Mouse (Mus musculus): Measurements from ENCODE around the gene Lpar1.
A peak's percentile ranks its signal among the peaks of the same experiment; 100 is the strongest.
"Not testable (repeated sequence)": the region's sequence is repeated elsewhere in the genome, so short reads cannot be mapped to it uniquely, and the experiment has no call there.

Gene Lpar1

DNA sequence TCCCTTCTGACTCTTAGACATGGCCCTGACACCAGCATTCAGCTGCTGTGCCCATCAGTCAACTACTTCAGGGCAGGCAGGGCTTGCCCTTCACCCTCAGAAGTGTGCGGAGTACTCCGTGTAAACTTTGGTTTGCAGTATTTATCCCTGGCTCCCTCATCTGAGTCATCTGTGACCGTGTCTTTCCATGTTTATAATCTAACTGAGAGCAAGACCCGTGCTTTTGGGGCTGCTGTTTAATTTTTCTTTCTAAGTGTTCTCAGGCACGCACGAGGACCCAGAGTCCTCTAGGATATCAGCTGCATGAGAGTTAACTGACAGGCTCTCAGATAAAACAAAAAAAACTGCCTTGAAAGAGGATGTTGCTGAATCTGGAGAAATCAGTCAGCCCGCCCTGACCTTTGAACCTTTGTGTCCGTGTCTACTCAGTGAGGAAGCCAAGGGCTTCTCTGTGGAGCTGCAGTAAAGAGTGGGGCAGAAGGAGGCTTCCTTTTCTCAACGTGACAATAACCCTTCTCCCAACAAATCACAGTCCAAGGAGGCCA lies 7.7 kb downstream of the Lpar1 start:
- peak; percentile 90 for DNase-seq (ENCODE audit: low spot score)

DNA sequence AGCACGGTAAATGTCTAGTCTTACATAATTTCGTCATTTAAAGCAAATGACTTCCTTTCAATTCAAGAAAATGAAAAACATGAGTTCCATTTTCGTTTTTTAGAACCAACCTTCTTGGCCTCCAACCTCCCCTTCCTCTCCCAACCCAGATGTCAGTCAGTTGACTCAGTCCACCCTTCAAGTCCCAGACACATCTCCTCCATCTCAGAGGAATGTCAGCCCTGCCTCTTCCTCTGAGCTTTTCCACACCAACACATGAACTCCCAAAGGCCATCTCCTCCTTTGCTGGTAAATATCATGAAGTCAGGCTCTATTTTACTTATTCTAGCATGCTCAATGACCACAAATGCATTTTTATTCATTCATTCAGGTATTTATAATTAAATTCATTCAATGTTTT lies 10.5 kb downstream of the Lpar1 start:
- DNase-seq (ENCODE audit: low spot score) = no peak

DNA sequence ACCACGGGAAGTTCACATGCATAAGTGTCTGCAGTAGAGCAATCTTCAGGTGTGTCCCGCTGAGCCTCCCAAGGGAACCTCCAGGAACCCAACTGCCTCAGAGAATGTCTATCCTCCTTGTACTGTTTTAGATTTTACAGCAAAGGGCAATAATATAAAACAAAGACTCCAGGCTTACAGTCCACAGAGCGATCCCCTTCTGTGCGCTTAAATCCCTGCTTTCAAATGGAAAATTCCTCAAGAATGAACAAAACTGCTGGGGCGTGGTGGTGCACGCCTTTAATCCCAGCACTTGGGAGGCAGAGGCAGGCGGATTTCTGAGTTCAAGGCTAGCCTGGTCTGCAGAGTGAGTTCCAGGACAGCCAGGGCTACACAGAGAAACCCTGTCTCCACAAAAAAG lies 11.0 kb downstream of the Lpar1 start:
- not testable (repeated sequence) for DNase-seq (ENCODE audit: low spot score)

DNA sequence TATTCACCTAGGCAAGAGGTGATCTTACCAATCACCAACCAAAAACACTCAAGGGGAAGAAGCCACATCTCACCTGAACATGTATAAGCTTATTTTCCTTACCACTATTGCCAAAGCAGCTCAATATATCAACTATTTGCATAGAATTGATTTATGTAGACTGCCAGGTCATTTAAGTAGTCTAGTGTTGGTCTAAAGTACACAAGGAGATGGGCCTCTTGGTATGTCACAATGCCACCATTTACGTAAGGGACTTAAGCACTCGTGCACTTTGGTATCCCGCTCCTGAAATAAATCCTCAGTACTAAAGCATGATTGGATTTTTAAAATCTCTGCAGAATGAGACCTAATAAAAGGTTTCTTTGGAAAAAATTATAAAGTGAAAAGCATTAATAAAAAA lies 12.9 kb downstream of the Lpar1 start:
- DNase-seq (ENCODE audit: low spot score) = no peak

DNA sequence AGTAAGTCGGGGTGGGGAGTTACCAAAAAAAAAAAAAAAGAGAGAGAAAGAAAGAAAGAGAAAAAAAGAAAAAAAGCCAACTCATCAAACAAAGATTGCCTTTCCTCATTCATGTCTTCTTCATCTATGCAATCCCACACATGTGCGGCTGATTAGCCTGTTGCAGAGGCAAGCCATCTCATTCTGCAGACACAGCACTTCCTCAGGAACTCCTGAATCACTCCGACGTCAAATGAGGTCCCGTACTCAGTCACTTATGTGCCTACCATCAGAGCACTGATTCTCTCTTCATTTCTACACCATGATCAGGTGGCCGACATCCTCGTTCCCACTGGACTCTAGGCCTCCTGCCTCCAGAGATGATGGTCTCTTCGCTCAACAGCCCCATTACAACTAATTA lies 13.3 kb downstream of the Lpar1 start:
- DNase-seq (ENCODE audit: low spot score) = no peak

DNA sequence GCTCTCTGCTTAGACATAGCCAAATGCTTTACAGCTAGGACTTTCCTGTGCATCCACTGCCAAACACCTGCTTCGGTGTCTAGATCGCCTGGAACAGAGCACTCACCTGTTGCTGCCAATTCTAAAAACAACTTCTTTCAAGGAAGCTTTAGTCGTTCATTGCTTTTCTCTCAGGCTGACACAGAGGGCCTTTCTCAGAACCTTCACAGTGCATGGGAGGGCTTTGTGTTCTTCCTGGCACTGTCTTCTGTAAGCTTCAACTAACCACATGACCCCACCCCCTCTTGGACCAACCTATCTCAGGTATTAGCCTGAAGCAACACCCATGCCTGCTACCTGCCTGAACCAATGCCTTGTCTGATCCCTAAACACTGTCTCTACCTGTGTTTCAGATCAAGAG lies 15.0 kb downstream of the Lpar1 start:
- no peak for DNase-seq (ENCODE audit: low spot score)

DNA sequence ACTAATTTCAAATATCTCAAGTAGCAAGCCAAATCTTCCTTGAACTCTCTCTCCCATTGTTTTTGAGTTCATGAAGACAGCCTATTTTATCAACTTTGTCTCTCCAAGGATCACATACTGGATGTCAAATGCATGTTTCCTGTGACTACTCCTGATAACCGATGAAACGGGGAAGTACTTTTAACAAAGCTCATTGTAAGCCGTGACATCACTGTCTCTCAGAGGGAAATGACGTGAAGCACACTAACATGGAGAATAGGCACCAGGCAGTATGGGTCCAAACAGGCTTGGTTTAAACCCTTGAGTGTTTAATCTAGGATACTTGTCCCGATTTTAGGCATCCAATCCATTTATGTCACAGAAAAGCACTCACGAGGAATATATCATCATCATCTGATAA lies 17.9 kb downstream of the Lpar1 start:
- DNase-seq (ENCODE audit: low spot score) = no peak

DNA sequence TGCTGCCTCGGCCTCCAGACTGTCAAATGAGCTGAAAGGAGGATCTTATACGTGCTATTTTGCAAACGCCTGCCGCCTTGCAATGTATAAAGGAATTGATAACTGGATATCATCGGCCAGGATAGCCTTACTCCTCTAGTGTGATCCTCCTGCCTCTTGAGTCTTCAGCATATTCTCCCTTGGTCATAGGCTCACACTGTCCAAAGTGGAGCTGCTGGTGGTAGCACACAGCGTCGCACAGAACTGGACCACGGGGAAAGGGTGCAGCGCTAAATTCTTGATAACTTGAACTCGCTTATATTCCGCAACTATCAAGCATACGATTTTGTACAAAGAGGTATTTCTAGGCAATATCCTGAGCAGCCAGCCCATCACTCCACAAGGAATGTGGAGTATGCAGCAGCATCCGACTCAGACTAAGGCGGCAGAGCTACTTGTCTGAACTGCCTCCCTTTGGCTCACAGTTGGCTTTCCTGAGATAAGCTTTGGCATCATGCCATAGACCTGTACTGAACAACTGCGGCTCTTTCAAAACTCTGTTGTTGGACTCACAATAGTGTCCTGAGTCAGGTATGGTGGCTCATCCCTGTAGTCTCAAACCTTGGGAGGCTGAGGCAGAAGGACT lies 18.9 kb downstream of the Lpar1 start:
- DNase-seq (ENCODE audit: low spot score) = no peak

DNA sequence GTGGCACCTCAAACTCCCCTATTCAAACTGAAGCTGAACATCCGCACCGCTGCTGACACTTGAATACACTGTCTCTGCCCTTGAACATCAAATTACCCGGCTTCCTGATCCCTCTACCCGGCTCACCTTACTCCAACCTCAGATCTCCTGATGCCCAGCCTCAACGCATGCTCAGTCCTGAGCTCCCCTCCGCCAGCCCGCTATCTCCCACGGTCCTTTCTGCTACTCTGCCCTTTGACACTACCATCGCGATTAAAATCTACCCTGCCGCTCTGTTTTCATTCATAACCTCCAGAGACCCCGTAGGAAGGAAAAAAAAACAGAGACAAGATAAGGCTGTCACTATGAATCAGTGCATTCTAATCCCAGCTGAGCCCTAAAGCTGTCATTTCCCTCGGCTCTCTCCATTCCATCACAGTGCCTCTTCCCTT lies 19.5 kb downstream of the Lpar1 start:
- DNase-seq (ENCODE audit: low spot score) = peak; percentile 76

DNA sequence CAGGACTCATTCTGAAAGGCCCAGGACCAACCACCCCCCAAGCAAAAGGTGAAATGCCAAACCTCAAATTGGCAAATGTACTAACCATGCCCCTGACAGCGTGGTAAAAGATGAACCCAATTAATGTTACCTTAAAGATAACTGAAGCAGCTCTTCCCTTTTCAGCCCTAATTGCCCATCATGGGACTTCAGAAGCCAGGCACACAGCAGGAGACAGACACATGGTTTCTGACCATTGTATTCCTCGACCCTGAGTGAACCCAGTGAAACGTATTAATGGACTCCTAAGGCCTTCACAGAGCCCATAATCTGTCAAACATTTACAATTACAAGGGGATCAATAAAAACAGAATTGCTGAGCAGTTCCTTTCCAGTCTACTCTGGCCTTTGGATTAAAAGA lies 20.2 kb downstream of the Lpar1 start:
- DNase-seq (ENCODE audit: low spot score) = no peak

DNA sequence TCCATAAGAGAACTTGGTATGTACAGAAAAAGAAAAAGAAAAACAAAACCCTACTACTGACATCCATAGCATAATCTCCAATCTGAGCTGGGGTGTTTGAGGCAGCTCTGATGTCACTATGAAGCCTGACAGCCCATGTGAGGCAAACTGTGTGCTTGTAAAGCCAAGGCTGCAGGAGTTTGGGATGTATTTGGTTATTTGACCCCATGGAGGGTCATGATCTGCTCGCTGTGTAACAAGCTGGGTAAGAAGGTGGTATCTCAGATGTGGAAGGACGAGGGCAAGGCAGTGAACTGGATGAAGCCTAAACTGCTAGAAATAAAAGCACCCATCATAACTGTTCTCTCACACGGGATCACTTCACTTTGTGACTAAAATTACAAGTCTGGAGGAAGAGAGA lies 21.4 kb downstream of the Lpar1 start:
- DNase-seq (ENCODE audit: low spot score) = no peak

DNA sequence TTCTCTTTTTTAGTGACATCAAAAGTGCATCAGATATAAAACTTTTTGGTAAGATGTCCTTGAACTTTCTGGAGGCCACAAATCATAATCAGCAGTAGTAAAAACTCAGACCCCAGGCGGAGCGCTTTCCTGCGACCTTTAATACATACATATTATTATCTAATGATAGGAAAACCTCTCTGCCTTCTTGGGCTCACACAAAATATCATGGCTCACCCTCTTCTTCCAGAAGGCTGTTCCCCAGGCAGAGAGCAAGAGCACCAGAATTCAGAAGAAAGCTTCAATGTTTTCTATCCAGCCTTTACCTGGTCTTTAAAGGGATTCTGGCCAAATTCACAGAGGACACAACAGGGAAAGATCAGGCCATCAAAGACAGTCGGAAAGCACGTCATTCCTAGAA lies 23.0 kb downstream of the Lpar1 start:
- DNase-seq (ENCODE audit: low spot score) = no peak

DNA sequence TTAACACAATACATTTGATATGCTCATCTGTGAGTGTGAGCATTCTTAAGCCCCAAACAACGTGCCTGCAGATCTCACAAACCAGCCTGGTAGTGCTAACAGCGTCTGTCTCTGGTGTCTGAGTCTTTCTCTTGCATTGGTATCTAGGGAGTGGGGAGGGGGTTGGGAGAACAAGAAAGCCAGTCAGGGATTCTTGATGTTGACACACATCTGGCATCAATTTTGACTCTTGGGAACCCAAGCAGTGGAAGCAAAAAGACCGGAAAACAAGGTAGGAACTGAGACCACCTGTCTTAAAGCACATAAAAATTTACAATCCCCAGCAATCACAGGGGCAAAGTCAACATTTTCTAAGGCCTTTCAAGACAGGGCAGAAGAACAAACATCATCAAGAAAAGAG lies 23.4 kb downstream of the Lpar1 start:
- DNase-seq (ENCODE audit: low spot score) = no peak

DNA sequence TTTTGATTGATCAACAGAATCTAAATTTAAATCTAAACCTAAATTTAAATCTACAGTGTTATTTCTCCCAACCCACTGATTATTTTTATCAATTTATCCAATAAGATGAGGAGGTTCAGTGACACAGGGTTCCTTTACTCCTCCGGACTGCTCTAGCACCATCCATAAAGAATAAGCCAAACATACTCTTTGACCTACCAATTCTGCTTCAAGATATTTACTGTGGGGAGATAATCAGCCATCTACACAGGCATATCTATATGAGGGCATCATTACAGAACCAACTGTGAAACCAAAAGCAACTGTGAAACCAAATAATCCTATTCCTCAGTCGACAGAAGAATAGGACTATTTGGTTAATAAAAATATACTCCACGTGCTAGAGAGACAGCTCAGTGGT lies 25.8 kb downstream of the Lpar1 start:
- no peak for DNase-seq (ENCODE audit: low spot score)

DNA sequence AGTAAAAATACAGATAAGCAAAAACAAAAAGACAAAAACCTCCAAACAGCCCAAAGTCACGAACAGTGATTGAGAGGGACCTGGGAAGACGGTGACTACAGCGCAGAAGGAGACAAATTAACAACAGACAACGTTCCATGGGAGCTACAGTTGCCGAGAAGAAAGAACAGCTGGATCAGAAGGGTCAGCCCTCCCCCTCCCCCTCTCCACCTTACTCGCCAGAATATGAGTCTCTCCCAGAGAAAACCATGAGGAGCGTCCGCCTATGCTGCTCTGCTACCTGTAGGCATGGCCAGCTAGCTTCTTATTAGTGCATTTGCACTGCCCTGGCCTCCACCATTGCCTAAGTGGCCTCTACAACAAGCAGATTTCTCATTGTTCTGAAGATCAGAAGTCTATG lies 32.6 kb downstream of the Lpar1 start:
- no peak for DNase-seq (ENCODE audit: low spot score)

DNA sequence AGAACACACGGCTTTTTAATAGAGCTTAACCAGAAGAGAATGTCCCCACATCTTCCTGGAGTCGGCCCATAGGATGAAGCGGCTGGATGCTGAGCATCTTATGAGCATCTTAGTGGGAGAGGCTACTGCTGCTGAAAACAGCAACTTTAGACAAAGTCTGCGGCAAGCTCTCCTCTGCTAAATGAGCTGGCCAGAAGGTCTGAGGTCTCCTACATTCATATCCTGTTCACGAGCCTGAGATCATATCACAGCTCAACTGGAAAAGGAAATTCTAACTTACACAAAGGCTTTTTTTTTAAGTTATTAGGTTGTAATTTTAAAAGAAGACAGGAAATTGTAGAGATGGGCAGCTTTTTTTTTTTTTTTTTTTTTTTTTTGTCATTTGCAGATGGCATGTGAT lies 33.2 kb downstream of the Lpar1 start:
- no peak for DNase-seq (ENCODE audit: low spot score)

DNA sequence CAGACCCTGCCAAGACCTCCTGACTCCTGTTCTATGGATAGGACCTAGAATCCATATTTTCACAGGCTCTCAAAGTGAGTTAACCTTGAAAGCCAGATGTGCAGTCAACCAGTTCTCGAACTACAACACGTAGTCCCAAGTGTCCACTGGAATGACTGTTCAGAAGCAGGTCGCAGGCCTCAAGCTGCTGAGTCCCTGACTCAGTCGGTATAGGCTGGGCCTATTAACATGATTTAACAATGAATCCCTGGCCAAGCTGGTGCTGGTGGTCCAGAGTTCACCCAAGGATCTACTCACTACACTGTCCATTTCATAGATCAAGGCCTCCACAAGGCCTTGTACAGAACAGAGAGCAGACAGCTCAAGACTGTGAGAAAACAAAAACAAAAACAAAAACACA lies 33.8 kb downstream of the Lpar1 start:
- no peak for DNase-seq (ENCODE audit: low spot score)

DNA sequence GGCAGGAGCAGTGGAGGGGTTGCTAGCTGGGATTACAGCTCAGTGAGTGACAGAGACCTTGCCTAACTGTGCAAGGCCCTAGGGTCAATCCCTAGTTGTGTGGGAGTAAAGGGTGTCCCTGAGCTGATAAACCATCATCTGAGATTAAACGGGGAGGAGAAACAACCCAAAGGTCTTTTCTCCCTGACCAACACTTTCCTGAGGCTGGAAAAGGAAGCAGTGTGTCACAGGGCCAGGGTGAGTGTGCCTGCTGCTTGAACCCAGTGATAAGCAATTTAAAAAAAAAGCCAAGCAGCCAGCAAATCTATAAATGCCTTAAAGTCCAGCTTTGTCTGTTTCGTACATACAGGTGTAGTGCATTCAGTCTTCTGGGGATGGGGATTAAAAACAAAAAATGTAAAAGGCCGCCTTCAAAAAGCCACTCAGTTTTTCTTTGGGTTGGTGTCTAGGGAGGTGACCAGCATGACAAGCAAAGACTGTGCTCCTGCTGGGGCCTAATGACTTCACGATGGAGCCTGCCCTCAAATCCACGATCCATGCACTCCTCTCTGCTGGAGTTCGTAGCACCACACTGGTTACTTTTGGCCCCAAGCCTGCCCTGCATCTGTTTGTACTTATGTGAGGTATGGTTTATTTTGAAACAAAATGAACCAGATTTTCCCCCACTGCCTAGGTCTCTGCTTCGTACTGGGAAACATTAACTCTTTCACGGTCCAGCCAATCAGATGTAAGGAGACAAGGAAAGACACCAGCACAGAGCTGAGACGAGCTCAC lies 35.3 kb downstream of the Lpar1 start:
- DNase-seq (ENCODE audit: low spot score) = no peak

DNA sequence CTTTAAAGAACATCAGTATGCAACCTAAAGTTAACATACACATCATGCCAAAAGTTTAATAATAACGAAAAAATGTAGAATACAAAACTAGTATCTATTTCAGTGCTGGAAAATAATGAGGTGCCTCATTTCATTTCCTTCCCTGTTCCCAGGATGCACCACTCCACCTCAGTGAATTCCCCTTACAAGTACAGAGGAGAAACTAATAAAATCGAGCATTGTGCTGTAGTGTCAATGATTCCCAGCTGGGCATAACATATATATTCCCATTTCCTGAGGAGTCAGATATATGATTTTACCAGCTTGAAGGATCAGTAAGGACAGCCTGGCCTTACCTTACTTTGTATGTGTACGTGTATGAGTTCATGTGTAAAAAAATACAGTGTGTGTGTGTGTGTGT lies 36.9 kb downstream of the Lpar1 start:
- no peak for DNase-seq (ENCODE audit: low spot score)

DNA sequence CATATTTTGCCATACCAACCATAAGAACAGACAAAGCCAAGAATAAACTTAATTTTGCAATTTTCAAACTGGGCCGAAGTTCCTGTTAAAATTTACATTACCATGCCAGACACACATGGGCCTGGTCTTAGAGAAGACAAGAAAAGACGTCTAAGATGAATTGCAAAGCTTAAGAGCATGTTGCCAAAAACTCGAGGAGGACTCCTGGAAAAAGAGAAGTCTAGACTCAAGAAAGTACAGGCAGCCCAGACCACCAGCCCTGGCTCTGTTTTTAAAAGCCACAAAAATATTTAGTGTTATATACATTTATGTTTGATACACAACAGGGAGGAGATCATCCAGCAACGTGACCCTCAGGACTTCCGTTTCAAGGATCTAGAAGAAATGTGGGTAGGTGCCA lies 37.5 kb downstream of the Lpar1 start:
- DNase-seq (ENCODE audit: low spot score) = no peak

DNA sequence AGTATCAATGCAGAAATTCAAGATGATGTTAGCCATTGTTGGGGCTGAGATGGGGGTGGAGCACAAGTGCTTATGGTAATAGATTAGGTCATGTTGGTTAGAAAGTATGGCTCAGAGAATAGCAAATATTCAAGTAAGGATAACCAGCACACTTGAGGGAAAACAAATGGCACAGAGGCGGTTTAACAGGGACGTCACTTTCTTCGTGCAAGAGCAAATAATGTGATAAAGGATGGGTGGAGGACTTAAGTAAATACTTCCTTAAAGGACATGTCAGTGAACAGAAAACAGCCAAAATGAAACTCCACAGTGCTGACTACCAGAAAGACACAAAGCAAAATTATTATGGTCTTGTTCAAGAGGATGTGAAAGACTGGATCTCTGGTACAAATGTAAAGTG lies 42.1 kb downstream of the Lpar1 start:
- no peak for DNase-seq (ENCODE audit: low spot score)

DNA sequence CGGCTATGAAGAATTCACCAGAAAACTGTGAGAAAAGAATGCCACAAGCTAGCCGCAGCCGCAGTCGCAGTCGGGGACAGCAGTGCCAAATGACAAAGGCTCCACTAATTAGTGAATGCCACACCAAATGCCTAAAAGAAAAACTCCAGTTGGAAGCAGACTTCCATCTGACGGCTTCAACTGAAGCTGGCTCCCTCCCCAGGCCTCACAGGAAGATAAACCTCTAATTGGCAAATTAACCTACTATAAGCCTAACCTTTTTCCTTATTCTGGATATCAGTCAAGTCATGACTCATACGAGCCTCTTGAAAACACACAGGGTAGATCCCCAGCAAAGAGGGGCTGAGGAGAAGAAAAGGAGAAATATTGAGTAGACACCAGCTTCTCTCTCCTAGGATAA lies 44.9 kb downstream of the Lpar1 start:
- DNase-seq (ENCODE audit: low spot score) = no peak

DNA sequence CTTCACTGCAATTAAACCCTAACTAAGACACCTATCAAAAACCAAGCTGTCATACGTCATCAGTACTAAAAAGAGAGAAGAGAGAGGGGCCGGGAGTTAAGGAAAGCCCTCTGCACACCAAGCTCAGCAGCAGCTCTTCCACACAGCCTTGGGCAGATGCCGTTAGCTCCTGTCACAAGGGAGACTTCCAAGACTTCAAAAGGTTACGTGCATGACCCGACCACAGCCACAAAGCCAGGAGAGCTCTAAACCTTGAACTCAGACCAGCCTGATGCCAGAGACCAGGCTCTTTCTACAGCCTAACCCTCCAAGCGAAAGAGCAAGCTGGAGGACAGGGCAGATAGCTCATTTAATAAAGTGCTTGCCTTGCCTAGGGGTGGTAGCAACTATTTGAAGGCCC lies 46.2 kb downstream of the Lpar1 start:
- no peak for DNase-seq (ENCODE audit: low spot score)

Data from yolk sac, embryonic 10.5 days (tissue).